Mouse (Mus musculus): ENCODE measurements around the gene Hnf4a. TPM values are rescaled to one million over a fixed set of nuclear protein-coding genes. Genes with fewer than 3 reads are reported as not detected.

Hnf4a gene
- polyA plus RNA-seq, 1 experiment from 2014 or later: 0.07 TPM

DNA sequence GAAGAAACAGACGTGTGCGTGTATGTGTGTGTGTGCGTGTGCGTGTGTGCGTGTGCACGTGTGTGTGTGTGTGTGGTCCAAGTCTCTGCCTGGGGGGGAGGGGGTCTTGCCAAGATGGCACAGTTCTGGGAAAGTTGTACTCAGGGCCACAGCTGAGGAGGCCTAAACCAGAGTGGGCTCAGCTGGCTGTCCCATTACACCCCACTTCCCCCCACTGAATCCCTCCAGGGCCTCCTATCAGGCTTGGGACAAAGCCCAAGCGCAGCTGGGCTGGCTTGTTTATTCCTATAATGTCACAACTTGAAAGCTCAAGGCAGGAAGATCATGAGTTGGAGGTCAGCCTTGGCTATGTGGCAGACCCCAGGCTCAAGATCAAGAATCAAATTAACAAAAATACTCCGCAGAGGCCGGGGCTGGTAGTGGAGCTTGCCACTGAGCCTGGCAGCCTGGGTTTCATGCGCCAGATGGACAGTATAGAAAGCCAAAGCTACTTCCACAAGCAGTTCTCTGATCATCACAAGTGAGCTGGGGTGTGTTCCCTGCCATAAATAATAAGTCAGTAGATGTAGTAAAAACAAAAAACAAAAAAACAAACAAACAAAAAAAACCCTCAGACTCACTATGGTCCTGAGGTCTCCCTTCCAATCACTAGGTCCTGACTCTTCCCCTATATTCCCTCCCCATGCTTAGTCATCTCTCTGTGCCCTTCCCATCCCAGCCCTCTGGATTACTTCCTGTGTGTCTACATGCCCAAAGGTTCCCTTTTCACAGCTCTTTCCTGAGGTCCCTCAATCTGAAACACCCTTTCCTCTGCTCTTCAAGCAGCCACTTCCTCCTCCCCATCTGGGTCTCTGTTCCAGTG, 76.8 kb downstream of the Hnf4a start:
- Histone ChIP-seq H3K4me2 (no peak overlapping the region), H3K9ac (no peak overlapping the region), H3K27ac (no peak overlapping the region), H3K36me3 (no peaks in the 10 kb centered on the region), H3K4me3 (no peak overlapping the region), H3K4me1 (0 out of 2 replicates have a peak, but pooled peaks cover 3% of the 10 kb centered on the region), H3K27me3 (no peaks in the 10 kb centered on the region), H3K9me3 (no peaks in the 10 kb centered on the region)
- ATAC-seq (ENCODE audit: borderline replicate concordance, extremely low read depth, low FRiP score, low TSS enrichment): no peak
- WGBS: 80% methylated on average over 10 of the region's 10 CpGs

DNA sequence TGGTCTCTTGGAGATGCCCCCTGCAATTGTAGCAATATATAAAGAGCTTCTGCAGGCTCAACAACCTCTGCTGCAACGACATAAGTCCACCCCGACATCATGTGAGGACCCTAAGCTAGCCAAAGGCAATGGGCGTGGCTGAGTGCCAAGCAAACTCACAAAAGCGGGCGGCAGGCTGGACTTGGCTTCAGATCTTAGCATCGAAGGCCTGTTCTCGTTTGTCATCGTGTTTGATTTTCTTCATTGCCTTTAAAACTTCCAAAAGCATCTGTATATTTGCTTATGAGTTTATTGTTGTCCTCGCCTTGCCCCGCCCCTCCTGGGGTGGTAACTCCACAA, 77.4 kb downstream of the Hnf4a start:
- WGBS: 69% methylated on average over 10 of the region's 10 CpGs
- H3K4me2 ChIP-seq: no peak overlapping the region

GRCm38 (mm10) chr2:163586384-163587261, 80.0 kb downstream of the Hnf4a start:
- Histone ChIP-seq H3K27me3 (no peaks in the 10 kb centered on the region), H3K36me3 (no peaks in the 10 kb centered on the region), H3K4me2 (no peak overlapping the region), H3K4me3 (no peak overlapping the region), H3K4me1 (0 out of 2 replicates have a peak, but pooled peaks cover 3% of the 10 kb centered on the region), H3K27ac (no peak overlapping the region), H3K9me3 (no peaks in the 10 kb centered on the region), H3K9ac (no peak overlapping the region)
- ATAC-seq (ENCODE audit: borderline replicate concordance, extremely low read depth, low FRiP score, low TSS enrichment): no peak
- WGBS: 29% methylated on average over 19 of the region's 19 CpGs

More for the DNA sequence above, 77.4 kb downstream of the Hnf4a start:
- Histone ChIP-seq H3K4me3 (no peak overlapping the region), H3K4me1 (0 out of 2 replicates have a peak, but pooled peaks cover 3% of the 10 kb centered on the region), H3K9me3 (no peaks in the 10 kb centered on the region), H3K9ac (no peak overlapping the region), H3K36me3 (no peaks in the 10 kb centered on the region), H3K27ac (no peak overlapping the region), H3K27me3 (no peaks in the 10 kb centered on the region)
- no peak for ATAC-seq (ENCODE audit: borderline replicate concordance, extremely low read depth, low FRiP score, low TSS enrichment)

DNA sequence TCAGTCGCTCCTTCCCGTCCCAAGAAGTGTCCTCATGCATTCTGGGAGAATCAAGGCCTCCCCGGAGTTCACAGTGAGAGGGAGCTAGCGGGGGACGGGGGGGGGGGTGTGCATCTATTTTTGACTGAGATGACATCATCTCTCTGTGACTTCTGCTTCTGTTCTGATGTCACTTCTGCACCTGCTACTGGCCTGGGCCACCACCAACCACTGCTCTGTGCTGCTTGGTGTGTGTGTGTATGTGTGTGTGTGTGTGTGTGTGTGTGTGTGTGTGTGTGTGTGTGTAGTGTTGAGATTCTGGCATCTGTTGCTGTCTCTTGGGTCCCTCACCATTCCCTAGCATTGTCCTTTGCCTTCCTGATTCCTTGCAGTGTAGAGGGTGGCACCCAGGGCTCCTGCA, 80.9 kb downstream of the Hnf4a start:
- H3K27ac ChIP-seq: no peak overlapping the region
- 0 out of 2 replicates have a peak, but pooled peaks cover 3% of the 10 kb centered on the region for H3K4me1 ChIP-seq
- H3K9me3 ChIP-seq: no peaks in the 10 kb centered on the region
- no peak for ATAC-seq (ENCODE audit: borderline replicate concordance, extremely low read depth, low FRiP score, low TSS enrichment)
- no peaks in the 10 kb centered on the region for H3K36me3 ChIP-seq
- H3K4me2 ChIP-seq: no peak overlapping the region
- H3K27me3 ChIP-seq: no peaks in the 10 kb centered on the region
- WGBS: 55% methylated on average over 5 of the region's 5 CpGs
- H3K4me3 ChIP-seq: no peak overlapping the region
- H3K9ac ChIP-seq: no peak overlapping the region

DNA sequence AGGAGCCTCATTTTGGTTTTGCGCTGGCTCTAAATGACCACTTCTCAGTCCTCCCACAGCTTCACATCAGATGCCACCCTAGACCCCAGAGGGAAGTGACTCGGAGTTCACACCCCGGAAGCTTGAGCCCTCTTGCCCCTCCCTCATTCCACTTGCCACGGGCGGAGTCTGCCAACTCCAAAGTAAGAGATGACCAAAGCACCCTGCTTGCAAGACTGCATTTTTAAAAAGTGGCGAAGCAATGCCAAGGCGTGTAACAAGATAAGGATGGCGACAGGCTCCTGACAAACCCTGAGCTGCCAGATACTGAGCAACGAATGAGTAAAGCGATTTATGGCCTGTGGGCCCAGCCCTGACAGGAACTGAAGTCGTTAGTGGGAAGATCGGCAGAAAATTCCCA, 83.6 kb downstream of the Hnf4a start:
- peaks cover 8% of the 10 kb centered on the region; the same call in 1 of the 2 replicates for H3K4me1 ChIP-seq
- 47% methylated on average over 12 of the region's 12 CpGs for WGBS

GRCm38 (mm10) chr2:163590996-163591395, 84.4 kb downstream of the Hnf4a start:
- H3K27ac ChIP-seq: no peak overlapping the region
- H3K9me3 ChIP-seq: no peaks in the 10 kb centered on the region
- no peak for ATAC-seq (ENCODE audit: borderline replicate concordance, extremely low read depth, low FRiP score, low TSS enrichment)

More for the DNA sequence above, 83.6 kb downstream of the Hnf4a start:
- no peak overlapping the region for H3K4me3 ChIP-seq
- no peak overlapping the region for H3K9ac ChIP-seq
- no peak for ATAC-seq (ENCODE audit: borderline replicate concordance, extremely low read depth, low FRiP score, low TSS enrichment)
- no peak overlapping the region for H3K27ac ChIP-seq
- no peaks in the 10 kb centered on the region for H3K27me3 ChIP-seq
- no peaks in the 10 kb centered on the region for H3K36me3 ChIP-seq
- H3K4me2 ChIP-seq: no peak overlapping the region
- no peaks in the 10 kb centered on the region for H3K9me3 ChIP-seq

DNA sequence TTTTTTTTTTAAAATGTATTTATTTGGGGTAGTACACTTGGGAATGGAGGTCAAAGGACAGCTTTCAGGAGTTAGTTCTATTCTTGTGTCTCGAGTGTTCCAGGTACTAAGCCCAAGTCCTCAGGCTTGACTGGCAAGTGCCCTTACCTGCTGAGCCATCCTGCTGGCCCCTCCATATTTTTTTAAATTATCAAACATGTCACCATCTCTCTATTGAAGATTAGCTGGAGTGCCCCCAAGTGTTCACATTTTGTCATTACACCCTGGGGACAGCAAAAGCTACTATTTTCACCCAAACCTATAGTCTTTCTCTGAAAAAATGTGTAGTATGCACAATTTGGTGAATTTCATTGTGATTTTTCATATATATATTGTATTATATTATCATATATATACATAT, 85.5 kb downstream of the Hnf4a start:
- H3K27ac ChIP-seq: no peak overlapping the region

More at GRCm38 (mm10) chr2:163590996-163591395, 84.4 kb downstream of the Hnf4a start:
- H3K4me1 ChIP-seq: peaks cover 9% of the 10 kb centered on the region; the same call in 1 of the 2 replicates
- no peak overlapping the region for H3K4me3 ChIP-seq
- 46% methylated on average over 5 of the region's 5 CpGs for WGBS
- no peaks in the 10 kb centered on the region for H3K36me3 ChIP-seq
- no peak overlapping the region for H3K4me2 ChIP-seq
- H3K9ac ChIP-seq: no peak overlapping the region
- H3K27me3 ChIP-seq: no peaks in the 10 kb centered on the region

DNA sequence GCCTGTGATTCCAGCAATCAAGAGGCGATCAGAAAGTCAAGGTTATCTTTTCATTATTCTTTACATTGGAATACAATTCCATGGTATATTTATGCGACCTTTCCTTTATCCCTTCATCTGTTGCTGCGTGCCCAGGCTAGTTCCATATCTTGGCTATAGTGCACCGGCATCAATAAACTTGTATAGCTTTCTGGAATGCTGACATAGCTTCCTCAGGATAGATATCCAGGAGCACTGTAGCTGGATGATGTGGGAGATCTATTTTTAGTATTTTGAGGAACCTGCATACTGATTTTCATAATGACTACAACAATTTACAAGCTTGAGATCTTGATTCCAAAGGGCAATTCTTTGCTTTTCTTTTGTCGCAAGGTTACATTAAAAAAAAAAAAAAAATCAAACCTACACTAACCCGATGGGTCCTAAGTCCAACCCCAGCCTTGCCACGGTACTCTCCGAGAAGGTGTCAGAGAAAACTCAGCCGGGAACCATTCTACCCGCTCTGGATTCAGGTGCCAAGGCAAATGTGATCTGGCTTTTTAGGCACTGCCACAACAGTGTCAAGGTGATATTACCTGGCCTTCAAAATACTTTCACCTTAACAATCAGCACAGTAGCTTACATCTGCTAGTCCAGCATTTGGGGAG, 87.2 kb downstream of the Hnf4a start:
- Histone ChIP-seq H3K9ac (no peak overlapping the region), H3K4me2 (no peak overlapping the region), H3K4me1 (peaks cover 15% of the 10 kb centered on the region), H3K4me3 (no peak overlapping the region), H3K36me3 (no peaks in the 10 kb centered on the region), H3K27me3 (no peaks in the 10 kb centered on the region), H3K27ac (no peak overlapping the region), H3K9me3 (no peaks in the 10 kb centered on the region)
- 84% methylated on average over 10 of the region's 10 CpGs for WGBS
- ATAC-seq (ENCODE audit: borderline replicate concordance, extremely low read depth, low FRiP score, low TSS enrichment): no peak

More for the DNA sequence above, 85.5 kb downstream of the Hnf4a start:
- H3K4me2 ChIP-seq: no peak overlapping the region
- H3K27me3 ChIP-seq: no peaks in the 10 kb centered on the region
- WGBS: 66% methylated on average over 1 of the region's 1 CpGs
- no peak overlapping the region for H3K4me3 ChIP-seq
- ATAC-seq (ENCODE audit: borderline replicate concordance, extremely low read depth, low FRiP score, low TSS enrichment): no peak
- no peaks in the 10 kb centered on the region for H3K9me3 ChIP-seq
- peaks cover 15% of the 10 kb centered on the region for H3K4me1 ChIP-seq
- no peaks in the 10 kb centered on the region for H3K36me3 ChIP-seq
- no peak overlapping the region for H3K9ac ChIP-seq

- Histone ChIP-seq H3K4me2 (no peak overlapping the region), H3K4me1 (peaks cover 15% of the 10 kb centered on the region), H3K27ac (peak overlapping the region; percentile 67), H3K9ac (no peak overlapping the region), H3K27me3 (no peaks in the 10 kb centered on the region), H3K9me3 (no peaks in the 10 kb centered on the region), H3K36me3 (no peaks in the 10 kb centered on the region), H3K4me3 (no peak overlapping the region)
- 0% methylated on average over 2 of the region's 2 CpGs for WGBS
- peak; percentile 57 for ATAC-seq (ENCODE audit: borderline replicate concordance, extremely low read depth, low FRiP score, low TSS enrichment)
These were observed 88.5 kb downstream of the Hnf4a start for GRCm38 (mm10) chr2:163595119-163595518.

DNA sequence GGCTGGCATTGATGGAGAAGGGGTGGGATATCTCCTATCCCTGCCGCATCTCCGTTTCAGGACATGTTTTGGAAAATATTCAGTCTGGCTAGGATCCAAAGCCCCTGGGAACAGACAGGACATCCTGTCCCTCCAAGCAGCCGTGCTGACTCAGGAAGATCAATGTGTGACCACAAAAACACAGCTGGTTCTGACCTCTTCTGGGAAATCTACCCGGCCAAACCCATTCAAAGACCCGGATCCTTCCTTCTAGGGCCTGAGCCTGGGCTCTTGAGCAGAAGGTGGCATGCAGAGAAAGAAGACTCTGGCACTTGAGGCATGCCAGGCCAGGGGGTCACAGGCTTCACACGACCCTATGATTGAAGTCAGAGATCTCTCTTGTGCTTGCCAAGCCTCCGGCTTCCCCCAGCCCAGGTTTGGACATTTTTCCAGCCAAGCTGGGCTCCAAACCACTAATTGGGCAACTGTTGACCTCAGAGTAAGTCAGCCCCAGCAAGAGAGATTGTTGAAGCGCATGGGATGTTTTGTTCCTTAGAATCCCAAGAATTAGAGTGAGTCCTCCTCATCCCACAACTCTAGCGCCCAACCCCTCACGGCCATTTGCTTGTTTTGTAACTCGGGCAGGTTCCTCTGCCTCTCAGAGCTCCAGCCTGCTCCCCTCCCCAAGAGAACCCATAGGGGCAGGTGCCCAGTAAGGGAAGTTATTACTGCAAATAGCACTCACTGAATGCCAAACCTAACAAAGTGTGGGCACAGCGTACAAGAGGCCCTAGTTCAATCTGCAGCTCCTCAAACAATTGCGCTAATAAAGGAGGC, 89.7 kb downstream of the Hnf4a start:
- Histone ChIP-seq H3K4me2 (no peak overlapping the region), H3K9me3 (no peaks in the 10 kb centered on the region), H3K4me1 (peaks cover 15% of the 10 kb centered on the region), H3K27me3 (no peaks in the 10 kb centered on the region), H3K36me3 (no peaks in the 10 kb centered on the region), H3K4me3 (no peak overlapping the region), H3K9ac (no peak overlapping the region), H3K27ac (peak overlapping the region; percentile 78)
- WGBS: 41% methylated on average over 13 of the region's 13 CpGs
- ATAC-seq (ENCODE audit: borderline replicate concordance, extremely low read depth, low FRiP score, low TSS enrichment): peak; percentile 68; the same call in 1 of the 2 replicates

DNA sequence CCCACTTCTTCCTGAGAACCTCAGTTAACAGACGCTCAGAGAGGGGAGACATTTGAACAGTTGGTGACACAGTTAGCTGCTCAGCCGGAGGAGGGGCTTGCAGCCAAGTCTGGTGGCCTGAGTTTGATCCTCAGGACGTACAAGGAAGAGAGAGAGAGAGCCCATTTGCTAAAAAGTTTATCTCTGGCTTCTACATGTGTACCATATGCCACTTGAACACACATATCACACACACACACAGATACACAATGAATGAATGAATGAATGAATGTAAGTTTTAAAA, 90.2 kb downstream of the Hnf4a start:
- H3K27ac ChIP-seq: peak overlapping the region; percentile 78
- no peak overlapping the region for H3K4me2 ChIP-seq
- no peak for ATAC-seq (ENCODE audit: borderline replicate concordance, extremely low read depth, low FRiP score, low TSS enrichment)

More for the DNA sequence above, 90.2 kb downstream of the Hnf4a start:
- Histone ChIP-seq H3K36me3 (no peaks in the 10 kb centered on the region), H3K9me3 (no peaks in the 10 kb centered on the region), H3K4me3 (no peak overlapping the region), H3K4me1 (peaks cover 19% of the 10 kb centered on the region), H3K27me3 (no peaks in the 10 kb centered on the region), H3K9ac (no peak overlapping the region)
- WGBS: 37% methylated on average over 3 of the region's 3 CpGs

All from lung, embryonic 15.5 days (tissue).